Mouse (Mus musculus): ENCODE results near the gene Il6st. TPM values are rescaled to one million over a fixed set of nuclear protein-coding genes. Genes with fewer than 3 reads are reported as not detected.

Il6st gene
- total and polyA plus RNA-seq, 2 experiments from 2014 or later = 20.2 to 37.4 TPM

GRCm38 (mm10) chr13:112553304-112553703 is 89.4 kb downstream of the Il6st start:
- H3K9me3 ChIP-seq (ENCODE audit: low read length) = no peaks in the 10 kb centered on the region
- no peak overlapping the region for H3K4me2 ChIP-seq (ENCODE audit: low read depth, low read length)
- DNase-seq (ENCODE audit: low spot score) (no peak), ATAC-seq (no peak)
- WGBS = 93% methylated on average over 5 of the region's 5 CpGs
- no peaks in the 10 kb centered on the region for H3K4me1 ChIP-seq (ENCODE audit: insufficient read depth, low read length)
- no peak for TF ChIP-seq CTCF (IDR thresholded peaks at IDR 0.05; ENCODE audit: low read depth)
- H3K27ac ChIP-seq = no peak overlapping the region
- no peak overlapping the region for H3K4me3 ChIP-seq (ENCODE audit: low read length)
- no peak overlapping the region for H3K9ac ChIP-seq (replicated peaks; ENCODE audit: low read length)
- no peaks in the 10 kb centered on the region for H3K27me3 ChIP-seq (ENCODE audit: insufficient read depth, low read length)
- no peaks in the 10 kb centered on the region for H3K36me3 ChIP-seq (ENCODE audit: insufficient read depth, low read length)

- Histone ChIP-seq H3K4me2 (ENCODE audit: low read depth, low read length) (no peak overlapping the region), H3K9ac (replicated peaks; ENCODE audit: low read length) (no peak overlapping the region), H3K27me3 (ENCODE audit: insufficient read depth, low read length) (no peaks in the 10 kb centered on the region), H3K27ac (no peak overlapping the region), H3K9me3 (ENCODE audit: low read length) (no peaks in the 10 kb centered on the region), H3K4me1 (ENCODE audit: insufficient read depth, low read length) (no peaks in the 10 kb centered on the region), H3K4me3 (ENCODE audit: low read length) (no peak overlapping the region), H3K36me3 (ENCODE audit: insufficient read depth, low read length) (no peaks in the 10 kb centered on the region)
- 64% methylated on average over 2 of the region's 2 CpGs for WGBS
- no peak for TF ChIP-seq CTCF (IDR thresholded peaks at IDR 0.05; ENCODE audit: low read depth)
- DNase-seq (ENCODE audit: low spot score) = no peak
- ATAC-seq = no peak
Measured at GRCm38 (mm10) chr13:112556501-112556900, 92.6 kb downstream of the Il6st start.

Other genes with a start within 250 kb of the Il6st start
- gene Ankrd55, start 175.6 kb upstream of the Il6st start, total RNA-seq (2014; rRNA removed) = 16.5 and 25.5 TPM in 2 replicates
- gene Ankrd55, start 175.6 kb upstream of the Il6st start, polyA plus RNA-seq (2015; fragmentation: Nextera tagmentation; extraction: Ambion mirVana) = 12.0 and 12.4 TPM in 2 replicates
- gene Il31ra, start 130.3 kb downstream of the Il6st start, total RNA-seq (2014; rRNA removed) = 0.11 TPM in 1 of 2 replicates, not detected in the other
- gene Il31ra, start 130.3 kb downstream of the Il6st start, polyA plus RNA-seq (2015; fragmentation: Nextera tagmentation; extraction: Ambion mirVana) = 0.09 TPM in 1 of 2 replicates, not detected in the other
- 0.32 and 0.37 TPM in 2 replicates for gene Ddx4, start 188.4 kb downstream of the Il6st start, total RNA-seq (2014; rRNA removed)
- gene Ddx4, start 188.4 kb downstream of the Il6st start, polyA plus RNA-seq (2015; fragmentation: Nextera tagmentation; extraction: Ambion mirVana) = 0.41 and 1.00 TPM in 2 replicates
- gene Slc38a9, start 196.7 kb downstream of the Il6st start, total RNA-seq (2014; rRNA removed) = 8.1 and 11.6 TPM in 2 replicates
- gene Slc38a9, start 196.7 kb downstream of the Il6st start, polyA plus RNA-seq (2015; fragmentation: Nextera tagmentation; extraction: Ambion mirVana) = 9.7 and 10.3 TPM in 2 replicates